Mouse (Mus musculus) embryo, embryonic 10.5 days (tissue): Measurements from ENCODE around the gene Cdc37l1.

Experiments
- DNase-seq: peaks from one replicate; pipeline ENCODE4 v3.0.0-alpha.2; 2015; ENCODE audit warnings: low spot score

Gene Cdc37l1

GRCm38 (mm10) chr19:29008069-29008706 lies 18.0 kb downstream of the Cdc37l1 start:
- DNase-seq = no peak

- no peak for DNase-seq
These were observed 18.9 kb downstream of the Cdc37l1 start for GRCm38 (mm10) chr19:29009046-29009445.

GRCm38 (mm10) chr19:29011355-29011990 lies 21.3 kb downstream of the Cdc37l1 start:
- DNase-seq = no peak

- no peak for DNase-seq
These were observed 24.4 kb downstream of the Cdc37l1 start for GRCm38 (mm10) chr19:29014466-29015055.

GRCm38 (mm10) chr19:29015410-29016203 lies 25.5 kb downstream of the Cdc37l1 start:
- no peak for DNase-seq

GRCm38 (mm10) chr19:29016204-29016765 lies 26.1 kb downstream of the Cdc37l1 start:
- no peak for DNase-seq

GRCm38 (mm10) chr19:29016786-29017185 lies 26.6 kb downstream of the Cdc37l1 start:
- no peak for DNase-seq

- DNase-seq = no peak
These were observed 29.5 kb downstream of the Cdc37l1 start for GRCm38 (mm10) chr19:29019647-29020046.

GRCm38 (mm10) chr19:29021754-29022345 lies 31.7 kb downstream of the Cdc37l1 start:
- DNase-seq = no peak

GRCm38 (mm10) chr19:29024391-29024947 lies 34.3 kb downstream of the Cdc37l1 start:
- DNase-seq = no peak

- DNase-seq = no peak
These were observed 41.6 kb downstream of the Cdc37l1 start for GRCm38 (mm10) chr19:29031788-29032187.

GRCm38 (mm10) chr19:29032662-29033061 lies 42.5 kb downstream of the Cdc37l1 start:
- DNase-seq = no peak

- no peak for DNase-seq
These were observed 46.9 kb downstream of the Cdc37l1 start for GRCm38 (mm10) chr19:29037026-29037425.

GRCm38 (mm10) chr19:29037541-29037940 lies 47.4 kb downstream of the Cdc37l1 start:
- DNase-seq = no peak

GRCm38 (mm10) chr19:29039334-29039733 lies 49.2 kb downstream of the Cdc37l1 start:
- DNase-seq = no peak

- DNase-seq = no peak
These were observed 50.1 kb downstream of the Cdc37l1 start for GRCm38 (mm10) chr19:29040206-29040605.

GRCm38 (mm10) chr19:29042143-29042542 lies 52.0 kb downstream of the Cdc37l1 start:
- no peak for DNase-seq

- DNase-seq = no peak
These were observed 52.5 kb downstream of the Cdc37l1 start for GRCm38 (mm10) chr19:29042647-29043046.

GRCm38 (mm10) chr19:29044353-29044768 lies 54.2 kb downstream of the Cdc37l1 start:
- DNase-seq = peak; percentile 46

GRCm38 (mm10) chr19:29045369-29045768 lies 55.2 kb downstream of the Cdc37l1 start:
- peak; percentile 52 for DNase-seq

GRCm38 (mm10) chr19:29045956-29046650 lies 56.0 kb downstream of the Cdc37l1 start:
- DNase-seq = peak; percentile 63
